Mouse (Mus musculus) limb, embryonic 11.5 days (tissue): ENCODE measurements around the gene Ube2u. TPM values are rescaled to one million over a fixed set of nuclear protein-coding genes. Genes with fewer than 3 reads are reported as not detected.
"Not testable (repeated sequence)": the region's sequence is repeated elsewhere in the genome, so short reads cannot be mapped to it uniquely, and the experiment has no call there.

ENCODE experiments used
- ATAC-seq: fragments of 200-750 bp; cut with Nextera tagmentation; 2 replicates; pipeline ENCODE4 v1.8.0; 2017; ENCODE audit warnings: low read depth; ENCODE audit not compliant: insufficient number of reproducible peaks, low FRiP score, low TSS enrichment
- DNase-seq: peaks from one replicate; pipeline ENCODE4 v3.0.0-alpha.2; 2015; ENCODE audit warnings: low spot score
- H3K27ac ChIP-seq: fragments of 300-500 bp; sonication (generic); replicated peaks from 2 replicates; pipeline ENCODE4 v1.5.1; 2014; ENCODE audit warnings: low read depth, mild to moderate bottlenecking, low read length
- H3K27me3 ChIP-seq: fragments of 300-500 bp; sonication (generic); 2 replicates; pipeline ENCODE4 v1.6.1; 2014; ENCODE audit warnings: mild to moderate bottlenecking, low read length, mixed read lengths; ENCODE audit not compliant: control insufficient read depth, insufficient read depth
- H3K36me3 ChIP-seq: fragments of 300-500 bp; sonication (generic); 2 replicates; pipeline ENCODE4 v1.6.1; 2014; ENCODE audit warnings: mild to moderate bottlenecking, low read length, moderate library complexity, mixed read lengths; ENCODE audit not compliant: control insufficient read depth, insufficient read depth
- H3K4me1 ChIP-seq: fragments of 300-500 bp; sonication (generic); 2 replicates; pipeline ENCODE4 v1.6.1; 2014; ENCODE audit warnings: low read length, mixed read lengths; ENCODE audit not compliant: control insufficient read depth, insufficient read depth
- H3K4me2 ChIP-seq: fragments of 300-500 bp; sonication (generic); 2 replicates; pipeline ENCODE4 v1.6.1; 2014; ENCODE audit warnings: low read depth, mild to moderate bottlenecking, moderate library complexity; ENCODE audit not compliant: severe bottlenecking
- H3K4me3 ChIP-seq: fragments of 300-500 bp; sonication (generic); 2 replicates; pipeline ENCODE4 v1.5.1; 2014; ENCODE audit warnings: low read depth, low read length
- H3K9ac ChIP-seq: fragments of 300-500 bp; sonication (generic); 2 replicates; pipeline ENCODE4 v1.6.1; 2014; ENCODE audit warnings: mild to moderate bottlenecking, low read length
- H3K9me3 ChIP-seq: fragments of 300-500 bp; sonication (generic); 2 replicates; pipeline ENCODE4 v1.6.1; 2016; ENCODE audit warnings: low read length; ENCODE audit not compliant: control insufficient read depth
- WGBS: fragments of 180-500 bp; shearing (Covaris S2); extraction: QIAGEN DNeasy Blood & Tissue Kit; methylation state at CpG from one replicate; pipeline ENCODE4 v1.1.7; 2014; 5-methylcytosine and 5-hydroxymethylcytosine counted together
- polyA plus RNA-seq: library from polyadenylated mRNA; unstranded; fragments of >200 nt; fragmentation: Nextera tagmentation; extraction: Ambion mirVana; gene quantifications from 2 replicates; pipeline ENCODE4 v1.2.1, GENCODE M21; 2014

The Ube2u gene
- polyA plus RNA-seq, 1 experiment from 2014 or later: 0.31 TPM

DNA sequence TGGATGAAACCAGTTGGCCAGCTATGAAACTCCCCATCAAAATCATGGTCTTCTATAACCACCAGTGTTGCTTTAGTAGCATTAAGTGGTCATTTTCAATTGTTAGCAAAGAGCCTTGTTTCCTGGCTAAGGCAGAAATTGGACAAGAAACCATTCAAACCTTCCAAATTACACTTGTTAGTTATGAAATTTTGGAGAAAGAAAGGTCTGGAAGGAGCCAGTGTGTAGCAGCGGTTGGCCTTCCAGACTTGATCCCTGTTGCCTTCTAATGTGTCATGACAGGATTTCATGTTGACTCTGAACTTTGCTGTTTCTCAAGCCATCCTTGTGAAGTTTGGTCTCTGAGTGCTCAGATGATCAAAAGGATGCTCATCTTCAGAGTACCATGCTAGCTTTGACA lies 17.9 kb downstream of the Ube2u start:
- no peak overlapping the region for H3K27ac ChIP-seq
- H3K4me2 ChIP-seq: no peak overlapping the region
- WGBS: 82% methylated on average over 1 of the region's 1 CpGs
- no peaks in the 10 kb centered on the region for H3K36me3 ChIP-seq
- no peaks in the 10 kb centered on the region for H3K4me1 ChIP-seq
- H3K27me3 ChIP-seq: no peaks in the 10 kb centered on the region
- DNase-seq (no peak), ATAC-seq (no peak)
- no peaks in the 10 kb centered on the region for H3K9me3 ChIP-seq
- H3K4me3 ChIP-seq: no peak overlapping the region
- no peak overlapping the region for H3K9ac ChIP-seq

DNA sequence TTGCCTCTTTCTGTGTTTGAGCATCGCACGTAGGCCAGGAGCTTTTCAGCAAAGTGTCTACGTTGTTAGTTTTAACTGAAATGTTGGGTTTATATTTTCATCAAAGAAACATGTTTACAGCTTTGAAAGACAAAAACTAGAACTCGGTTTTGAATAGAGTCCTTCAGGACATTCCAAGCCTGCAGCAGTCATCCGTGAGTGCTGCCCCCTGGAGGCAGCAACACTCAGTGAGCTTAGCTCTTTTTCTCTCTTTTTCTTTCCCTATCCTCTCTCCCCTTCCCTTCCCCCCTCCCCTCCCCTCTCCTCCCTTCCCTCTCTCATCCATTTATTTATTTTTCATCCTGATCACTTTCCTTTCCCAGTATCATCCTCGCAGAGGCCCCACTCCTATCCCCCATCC lies 19.5 kb downstream of the Ube2u start:
- H3K4me1 ChIP-seq: no peaks in the 10 kb centered on the region
- H3K4me3 ChIP-seq: no peak overlapping the region
- no peak for DNase-seq
- no peaks in the 10 kb centered on the region for H3K9me3 ChIP-seq
- no peaks in the 10 kb centered on the region for H3K27me3 ChIP-seq
- no peaks in the 10 kb centered on the region for H3K36me3 ChIP-seq
- no peak for ATAC-seq
- H3K9ac ChIP-seq: no peak overlapping the region
- no peak overlapping the region for H3K4me2 ChIP-seq
- H3K27ac ChIP-seq: no peak overlapping the region
- 67% methylated on average over 6 of the region's 6 CpGs for WGBS

DNA sequence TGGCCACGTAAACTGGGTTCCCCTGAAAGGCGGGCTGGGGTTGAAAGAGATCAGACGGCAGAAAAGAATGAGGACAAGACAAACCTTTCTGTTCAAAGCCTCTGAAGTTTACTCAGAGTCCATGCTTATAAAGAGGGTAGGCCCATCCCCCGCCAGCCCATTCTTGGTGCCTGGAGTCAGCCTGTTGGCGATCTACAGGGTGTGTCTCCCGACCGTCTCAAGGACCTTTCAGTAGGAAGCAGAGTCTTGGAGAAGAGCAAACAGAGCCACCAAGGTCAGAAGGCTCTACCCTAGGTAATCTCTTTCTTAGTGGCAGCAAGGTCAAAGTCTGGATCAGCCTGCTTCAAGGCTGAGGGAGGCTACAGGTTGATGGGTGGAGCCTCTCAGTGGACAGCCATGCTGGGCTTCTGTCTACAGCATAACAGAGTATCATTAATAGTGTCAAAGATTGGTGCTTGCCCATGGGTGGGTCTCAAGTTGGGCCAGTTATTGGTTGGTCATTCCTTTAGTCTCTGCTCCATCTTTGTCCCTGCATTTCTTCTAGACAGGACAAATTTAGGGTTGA lies 20.5 kb downstream of the Ube2u start:
- H3K4me1 ChIP-seq, H3K27me3 ChIP-seq, H3K27ac ChIP-seq, H3K9me3 ChIP-seq, H3K4me2 ChIP-seq, ATAC-seq, H3K36me3 ChIP-seq, H3K4me3 ChIP-seq, H3K9ac ChIP-seq, DNase-seq: not testable (repeated sequence)
- WGBS: 92% methylated on average over 7 of the region's 7 CpGs

DNA sequence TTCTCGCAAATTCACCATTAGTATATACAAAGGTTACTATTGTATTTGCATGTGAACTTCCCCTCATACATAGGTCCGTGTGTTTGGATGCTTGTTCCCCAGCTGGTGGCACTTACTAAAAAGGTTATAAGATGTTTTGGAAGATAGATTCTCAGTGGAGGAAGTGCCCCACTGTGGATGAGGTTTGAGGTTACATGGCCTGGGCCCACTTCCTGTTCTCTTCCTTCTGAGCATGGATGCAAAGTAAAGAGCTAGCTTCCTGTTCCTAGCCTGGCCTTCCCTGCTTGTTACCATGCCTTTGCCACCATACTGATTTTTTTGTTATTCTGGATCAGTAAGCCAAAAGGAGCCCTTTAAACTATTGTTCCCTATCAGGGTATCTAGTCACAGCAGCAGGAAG lies 24.7 kb downstream of the Ube2u start:
- no peak overlapping the region for H3K4me2 ChIP-seq
- WGBS: 87% methylated on average over 2 of the region's 2 CpGs
- no peaks in the 10 kb centered on the region for H3K27me3 ChIP-seq
- no peak overlapping the region for H3K27ac ChIP-seq
- H3K9ac ChIP-seq: no peak overlapping the region
- no peak overlapping the region for H3K4me3 ChIP-seq
- no peaks in the 10 kb centered on the region for H3K36me3 ChIP-seq
- DNase-seq (no peak), ATAC-seq (no peak)
- H3K9me3 ChIP-seq: no peaks in the 10 kb centered on the region
- H3K4me1 ChIP-seq: no peaks in the 10 kb centered on the region

DNA sequence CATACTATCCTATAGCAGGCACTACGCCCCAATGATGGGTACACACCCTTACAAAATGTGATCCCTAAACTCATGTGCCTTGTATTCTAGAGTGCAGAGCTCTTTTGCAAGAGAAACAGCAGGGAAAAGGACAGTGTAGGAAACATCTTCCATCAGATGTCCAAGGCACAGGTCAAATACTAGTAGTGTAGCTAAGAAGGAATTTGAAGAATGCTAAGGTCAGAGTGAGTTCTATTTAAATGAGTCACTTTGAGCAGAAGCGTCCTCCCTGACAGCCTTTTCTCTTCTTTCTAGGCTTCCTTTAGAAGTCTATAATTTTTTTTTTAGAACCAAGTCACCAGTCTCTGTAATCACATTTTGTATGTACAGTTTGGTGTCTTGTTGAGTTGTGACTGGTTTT lies 39.0 kb downstream of the Ube2u start:
- Histone ChIP-seq H3K4me1 (no peaks in the 10 kb centered on the region), H3K9ac (no peak overlapping the region), H3K9me3 (no peaks in the 10 kb centered on the region), H3K36me3 (no peaks in the 10 kb centered on the region), H3K4me3 (no peak overlapping the region), H3K27me3 (no peaks in the 10 kb centered on the region), H3K27ac (no peak overlapping the region), H3K4me2 (no peak overlapping the region)
- WGBS: 77% methylated on average over 2 of the region's 2 CpGs
- DNase-seq (no peak), ATAC-seq (no peak)

DNA sequence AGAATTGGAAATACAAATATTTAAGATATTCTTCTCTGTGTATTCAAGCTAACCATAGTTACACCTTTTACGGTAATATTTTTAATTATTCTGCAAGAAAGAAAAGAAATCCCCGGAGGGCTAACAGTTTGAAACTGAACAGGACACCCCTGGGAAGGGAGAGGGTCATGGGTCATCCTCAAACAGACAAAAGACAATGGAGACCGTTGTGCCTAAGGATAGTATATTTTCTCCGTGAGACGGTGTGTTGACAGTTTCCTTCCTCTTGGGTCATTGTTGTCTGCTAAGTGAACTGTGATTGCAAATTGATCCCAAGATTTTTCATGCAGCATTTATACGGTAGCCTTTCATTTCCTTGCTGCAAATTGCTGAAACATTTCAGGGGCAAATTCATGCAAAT lies 43.9 kb downstream of the Ube2u start:
- Histone ChIP-seq H3K36me3 (no peaks in the 10 kb centered on the region), H3K4me1 (peaks cover 7% of the 10 kb centered on the region; the same call in 1 of the 2 replicates), H3K9me3 (no peaks in the 10 kb centered on the region), H3K4me3 (no peak overlapping the region), H3K27ac (no peak overlapping the region), H3K27me3 (no peaks in the 10 kb centered on the region), H3K4me2 (no peak overlapping the region), H3K9ac (no peak overlapping the region)
- DNase-seq (no peak), ATAC-seq (no peak)
- whole genome bisulfite sequencing: 25% methylated on average over 6 of the region's 6 CpGs

DNA sequence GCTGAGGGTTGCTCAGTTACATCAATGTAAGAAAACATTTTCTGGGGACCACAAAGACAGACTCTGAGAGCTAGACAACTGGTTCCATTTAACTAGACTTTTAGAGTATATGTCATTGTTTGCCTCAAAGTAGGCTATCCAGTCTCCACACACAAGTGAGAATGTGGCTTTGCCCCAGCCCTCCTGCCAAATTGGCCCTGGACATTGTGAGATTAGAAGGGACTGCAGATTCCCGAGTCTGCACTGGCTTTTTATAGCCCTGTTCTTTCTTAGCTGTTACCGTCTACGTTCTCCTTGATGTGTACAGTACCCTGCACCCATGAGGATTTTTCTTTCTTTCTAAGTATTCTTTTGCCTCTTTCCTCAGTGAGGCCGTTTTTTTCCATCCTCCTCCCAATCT lies 46.1 kb downstream of the Ube2u start:
- no peak for ATAC-seq
- Histone ChIP-seq H3K27ac (no peak overlapping the region), H3K4me3 (no peak overlapping the region), H3K9ac (no peak overlapping the region), H3K27me3 (no peaks in the 10 kb centered on the region), H3K36me3 (no peaks in the 10 kb centered on the region), H3K4me2 (no peak overlapping the region), H3K4me1 (peaks cover 13% of the 10 kb centered on the region), H3K9me3 (no peaks in the 10 kb centered on the region)
- no peak for DNase-seq
- WGBS: 31% methylated on average over 4 of the region's 4 CpGs

DNA sequence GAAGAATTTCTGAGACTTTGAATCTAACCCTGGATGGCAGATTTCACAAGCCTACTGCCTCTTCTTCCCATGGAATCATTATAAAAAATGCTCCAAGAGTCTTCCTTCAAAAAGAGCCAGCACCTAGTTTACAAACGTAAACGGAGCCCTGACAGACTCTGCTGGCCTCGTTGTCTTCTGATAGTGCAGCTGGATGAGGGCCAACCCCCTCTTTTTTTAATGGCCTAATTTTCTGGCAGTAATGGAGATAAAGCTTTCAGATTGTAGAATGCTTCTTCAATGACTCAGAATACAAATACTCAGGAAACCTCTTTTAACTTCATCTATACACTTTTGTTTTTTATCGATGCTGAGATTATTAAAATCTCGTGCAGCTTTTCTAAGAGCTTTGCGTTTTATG lies 47.6 kb downstream of the Ube2u start:
- no peak for ATAC-seq
- no peak overlapping the region for H3K9ac ChIP-seq
- peaks cover 13% of the 10 kb centered on the region for H3K4me1 ChIP-seq
- H3K4me2 ChIP-seq: no peak overlapping the region
- no peaks in the 10 kb centered on the region for H3K36me3 ChIP-seq
- H3K27ac ChIP-seq: no peak overlapping the region
- H3K27me3 ChIP-seq: no peaks in the 10 kb centered on the region
- no peak overlapping the region for H3K4me3 ChIP-seq
- no peak for DNase-seq
- 53% methylated on average over 6 of the region's 6 CpGs for WGBS
- H3K9me3 ChIP-seq: no peaks in the 10 kb centered on the region

DNA sequence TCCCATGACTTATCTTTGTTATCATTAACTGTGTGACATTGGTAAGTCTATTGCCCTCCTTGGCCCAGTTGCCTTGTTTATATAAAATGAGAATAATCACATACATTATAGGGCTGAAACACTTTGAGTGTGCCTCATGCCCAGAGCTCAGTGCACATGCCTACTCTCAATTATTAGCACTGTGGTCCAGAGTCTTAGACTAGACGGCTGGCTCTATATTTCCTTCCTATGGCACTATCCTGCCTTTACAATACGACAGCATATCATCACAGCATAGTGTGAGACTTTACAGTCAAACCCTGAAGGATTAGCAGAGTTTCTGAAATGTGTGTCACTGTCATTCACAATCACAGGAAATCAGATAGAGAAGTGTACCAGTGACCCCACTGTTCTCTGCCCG lies 48.4 kb downstream of the Ube2u start:
- H3K9me3 ChIP-seq: no peaks in the 10 kb centered on the region
- no peaks in the 10 kb centered on the region for H3K36me3 ChIP-seq
- DNase-seq: no peak
- H3K27me3 ChIP-seq: no peaks in the 10 kb centered on the region
- H3K9ac ChIP-seq: no peak overlapping the region
- peaks cover 13% of the 10 kb centered on the region for H3K4me1 ChIP-seq
- no peak overlapping the region for H3K4me3 ChIP-seq
- WGBS: 10% methylated on average over 3 of the region's 3 CpGs
- H3K4me2 ChIP-seq: no peak overlapping the region
- H3K27ac ChIP-seq: no peak overlapping the region; the same call in 1 of the 2 replicates
- no peak; the same call in 1 of the 2 replicates for ATAC-seq
